In the genomic region with DNA sequence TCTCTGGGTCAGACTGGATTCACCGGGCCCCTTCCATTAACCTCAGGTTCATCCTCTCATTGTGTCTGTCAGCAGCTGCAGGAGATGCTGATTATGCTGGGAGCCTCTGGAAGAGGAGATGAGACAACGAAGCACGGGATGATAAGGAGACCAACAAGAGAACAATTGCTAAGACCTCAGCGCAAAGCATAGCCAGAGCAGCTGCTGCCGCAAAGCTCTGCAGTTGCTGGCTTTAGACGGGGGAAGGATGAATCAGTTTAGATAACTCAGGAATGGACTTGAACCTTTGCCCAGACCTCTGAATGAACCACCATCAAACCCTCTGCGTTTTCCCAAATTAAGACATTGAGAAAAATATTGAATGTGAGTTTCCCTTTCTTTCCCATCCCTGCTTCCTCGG, we compare ENCODE assay signal across 9 mouse cellular contexts.
DNase-seq lines count a peak whose midpoint lies in the region; ATAC-seq lines count a peak whose summit lies in the region.
"Had no signal": no experiment of that assay in that cellular context is flagged by ENCODE, and none has a peak within 500 bp of the region (broad histone marks: within the 10 kb centered on the region; RNA-seq: fewer than 3 reads in every experiment).

No protein-coding gene starts in this region.

- H3K36me3 ChIP-seq in embryonic facial prominence, embryonic 14.5 days (ENCODE audit: control insufficient read depth, insufficient read depth, low read length), result no peaks in the 10 kb centered on the region
- H3K36me3 ChIP-seq in embryonic facial prominence, embryonic 10.5 days (replicated peaks), result no peaks in the 10 kb centered on the region
- H3K36me3 ChIP-seq: embryonic facial prominence, embryonic 15.5 days had no signal

- no peak for ATAC-seq in embryonic facial prominence, embryonic 14.5 days (ENCODE audit: low read depth)

- no peak overlapping the region for H3K27ac ChIP-seq in embryonic facial prominence, embryonic 14.5 days (replicated peaks; ENCODE audit: low read depth, low read length)
- H3K27ac ChIP-seq in embryonic facial prominence, embryonic 10.5 days (replicated peaks), result no peak overlapping the region; the same call in 1 of the 2 replicates
- H3K27ac ChIP-seq: embryonic facial prominence, embryonic 15.5 days had no signal

- intact Hi-C loops in heart, postnatal 36 days (cut with DNase I), result no loop called here

- no peak overlapping the region for H3K9ac ChIP-seq in embryonic facial prominence, embryonic 14.5 days (ENCODE audit: low read depth, low read length)
- H3K9ac ChIP-seq: embryonic facial prominence, embryonic 15.5 days had no signal

- no peak overlapping the region for H3K4me2 ChIP-seq in embryonic facial prominence, embryonic 14.5 days (ENCODE audit: low read depth, low read length)
- H3K4me2 ChIP-seq: embryonic facial prominence, embryonic 15.5 days had no signal

- H3K9me3 ChIP-seq in embryonic facial prominence, embryonic 14.5 days (ENCODE audit: control insufficient read depth, low read length), result no peaks in the 10 kb centered on the region
- no peaks in the 10 kb centered on the region for H3K9me3 ChIP-seq in embryonic facial prominence, embryonic 10.5 days
- H3K9me3 ChIP-seq: embryonic facial prominence, embryonic 15.5 days had no signal

- no peak overlapping the region for H3K4me3 ChIP-seq in embryonic facial prominence, embryonic 14.5 days (ENCODE audit: low read depth, low read length)
- H3K4me3 ChIP-seq in embryonic facial prominence, embryonic 10.5 days, result no peak overlapping the region
- H3K4me3 ChIP-seq: embryonic facial prominence, embryonic 15.5 days had no signal

- 35% methylated on average over 8 of the region's 8 CpGs for WGBS in embryonic facial prominence, embryonic 14.5 days
- 65% methylated on average over 8 of the region's 8 CpGs for WGBS in embryonic facial prominence, embryonic 10.5 days

- peaks cover 6% of the 10 kb centered on the region; the same call in 1 of the 2 replicates for H3K4me1 ChIP-seq in embryonic facial prominence, embryonic 14.5 days (ENCODE audit: control insufficient read depth, insufficient read depth, low read length)
- 0 out of 2 replicates have a peak, but pooled peaks cover 7% of the 10 kb centered on the region for H3K4me1 ChIP-seq in embryonic facial prominence, embryonic 10.5 days
- H3K4me1 ChIP-seq: embryonic facial prominence, embryonic 15.5 days had no signal

- no peaks in the 10 kb centered on the region for H3K27me3 ChIP-seq in embryonic facial prominence, embryonic 14.5 days (replicated peaks; ENCODE audit: control insufficient read depth, insufficient read depth, low read length)
- 0 out of 2 replicates have a peak, but pooled peaks cover 6% of the 10 kb centered on the region for H3K27me3 ChIP-seq in embryonic facial prominence, embryonic 10.5 days (replicated peaks; ENCODE audit: low read depth, poor library complexity, severe bottlenecking)
- H3K27me3 ChIP-seq: embryonic facial prominence, embryonic 15.5 days had no signal

- peak; percentile 89 for DNase-seq in embryonic facial prominence, embryonic 14.5 days (ENCODE audit: low spot score)
- no peak for DNase-seq in embryonic facial prominence, embryonic 10.5 days (ENCODE audit: low spot score)
- DNase-seq in urinary bladder, postnatal 14 days (ENCODE audit: low spot score), result peak; percentile 45
- no peak for DNase-seq in urinary bladder, adult 2 months (ENCODE audit: low spot score)
- DNase-seq in heart, postnatal 36 days, result peak; percentile 24 to 61
- DNase-seq in thymus, postnatal 25 days, result no peak
- DNase-seq in T-cell, adult 2 months (ENCODE audit: low spot score), result no peak
- DNase-seq in B cell, adult 2 months, result no peak

Comparison
In these comparisons a context has a peak if more than half of its experiments do, and no peak if none do; other contexts are left out.
1. DNase-seq: peak in embryonic facial prominence, embryonic 14.5 days (single experiment), urinary bladder, postnatal 14 days (single experiment) and heart, postnatal 36 days (2 of 2); none in embryonic facial prominence, embryonic 10.5 days (single experiment), urinary bladder, adult 2 months (single experiment), thymus, postnatal 25 days (single experiment), T-cell, adult 2 months (single experiment) and B cell, adult 2 months (0 of 2).